Mouse (Mus musculus) midbrain, embryonic 11.5 days (tissue): ENCODE results near the gene Apol8. TPM values are rescaled to one million over a fixed set of nuclear protein-coding genes. Genes with fewer than 3 reads are reported as not detected.
"Not testable (repeated sequence)": the region's sequence is repeated elsewhere in the genome, so short reads cannot be mapped to it uniquely, and the experiment has no call there.

Experiments used
- ATAC-seq: fragments of 200-750 bp; cut with Nextera tagmentation; 2 replicates; pipeline ENCODE4 v1.8.0; 2017; ENCODE audit warnings: moderate TSS enrichment, moderate library complexity; ENCODE audit not compliant: low FRiP score
- DNase-seq: peaks from one replicate; pipeline ENCODE4 v3.0.0; 2015; ENCODE audit warnings: low spot score; ENCODE audit errors: missing footprints
- H3K27ac ChIP-seq: fragments of 300-500 bp; sonication (generic); 2 replicates; pipeline ENCODE4 v1.5.1; 2014; ENCODE audit warnings: low read depth, low read length
- H3K27me3 ChIP-seq: fragments of 300-500 bp; sonication (generic); 2 replicates; pipeline ENCODE4 v1.6.1; 2014; ENCODE audit warnings: mild to moderate bottlenecking, low read length, moderate library complexity, mixed read lengths; ENCODE audit not compliant: control insufficient read depth, insufficient read depth
- H3K36me3 ChIP-seq: fragments of 300-500 bp; sonication (generic); 2 replicates; pipeline ENCODE4 v1.6.1; 2014; ENCODE audit warnings: mild to moderate bottlenecking, low read length, moderate library complexity, mixed read lengths; ENCODE audit not compliant: control insufficient read depth, insufficient read depth
- H3K4me1 ChIP-seq: fragments of 300-500 bp; sonication (generic); 2 replicates; pipeline ENCODE4 v1.6.1; 2014; ENCODE audit warnings: low read length; ENCODE audit not compliant: control insufficient read depth, insufficient read depth
- H3K4me2 ChIP-seq: fragments of 300-500 bp; sonication (generic); 2 replicates; pipeline ENCODE4 v1.6.1; 2014; ENCODE audit warnings: mild to moderate bottlenecking, moderate library complexity
- H3K4me3 ChIP-seq: fragments of 300-500 bp; sonication (generic); 2 replicates; pipeline ENCODE4 v1.5.1; 2014; ENCODE audit warnings: low read depth, low read length
- H3K9ac ChIP-seq: fragments of 300-500 bp; sonication (generic); 2 replicates; pipeline ENCODE4 v1.6.1; 2014; ENCODE audit warnings: low read length
- H3K9me3 ChIP-seq: fragments of 300-500 bp; sonication (generic); 2 replicates; pipeline ENCODE4 v1.6.1; 2016; ENCODE audit warnings: low read length; ENCODE audit not compliant: control insufficient read depth
- WGBS: fragments of 180-500 bp; shearing (Covaris S2); extraction: QIAGEN DNeasy Blood & Tissue Kit; methylation state at CpG from one replicate; pipeline ENCODE4 v1.1.7; 2014; 5-methylcytosine and 5-hydroxymethylcytosine counted together
- polyA plus RNA-seq: library from polyadenylated mRNA; unstranded; fragments of >200 nt; fragmentation: Nextera tagmentation; extraction: Ambion mirVana; gene quantifications from 2 replicates; pipeline ENCODE4 v1.2.1, GENCODE M21; 2014

The Apol8 gene
- polyA plus RNA-seq, 1 experiment from 2014 or later = 0.34 TPM

GRCm38 (mm10) chr15:77748414-77748813, 8.4 kb downstream of the Apol8 start:
- DNase-seq = peak; percentile 17
- Histone ChIP-seq H3K27ac (no peak overlapping the region), H3K27me3 (no peaks in the 10 kb centered on the region), H3K9ac (no peak overlapping the region), H3K4me3 (no peak overlapping the region), H3K9me3 (no peaks in the 10 kb centered on the region), H3K36me3 (no peaks in the 10 kb centered on the region), H3K4me2 (no peak overlapping the region), H3K4me1 (no peaks in the 10 kb centered on the region)
- ATAC-seq = no peak
- 100% methylated on average over 3 of the region's 3 CpGs for WGBS

- Histone ChIP-seq H3K27ac (no peak overlapping the region), H3K4me3 (no peak overlapping the region), H3K9ac (no peak overlapping the region), H3K9me3 (no peaks in the 10 kb centered on the region), H3K4me2 (no peak overlapping the region), H3K36me3 (no peaks in the 10 kb centered on the region), H3K4me1 (no peaks in the 10 kb centered on the region), H3K27me3 (no peaks in the 10 kb centered on the region)
- ATAC-seq = no peak
- no peak for DNase-seq
- 95% methylated on average over 1 of the region's 1 CpGs for WGBS
Observed at GRCm38 (mm10) chr15:77746326-77746725, 10.5 kb downstream of the Apol8 start.

GRCm38 (mm10) chr15:77745081-77745480, 11.7 kb downstream of the Apol8 start:
- H3K4me1 ChIP-seq = no peaks in the 10 kb centered on the region
- ATAC-seq = no peak
- no peaks in the 10 kb centered on the region for H3K9me3 ChIP-seq
- H3K9ac ChIP-seq = no peak overlapping the region
- no peaks in the 10 kb centered on the region for H3K36me3 ChIP-seq
- H3K27ac ChIP-seq = no peak overlapping the region
- no peak overlapping the region for H3K4me2 ChIP-seq
- H3K4me3 ChIP-seq = no peak overlapping the region
- peak; percentile 72 for DNase-seq
- H3K27me3 ChIP-seq = no peaks in the 10 kb centered on the region

- DNase-seq = peak; percentile 59
- Histone ChIP-seq H3K36me3 (no peaks in the 10 kb centered on the region), H3K9me3 (no peaks in the 10 kb centered on the region), H3K27ac (no peak overlapping the region), H3K4me2 (no peak overlapping the region), H3K9ac (no peak overlapping the region), H3K27me3 (no peaks in the 10 kb centered on the region), H3K4me1 (no peaks in the 10 kb centered on the region), H3K4me3 (no peak overlapping the region)
- ATAC-seq = no peak
- 43% methylated on average over 5 of the region's 5 CpGs for WGBS
Observed at GRCm38 (mm10) chr15:77744632-77745031, 12.2 kb downstream of the Apol8 start.

GRCm38 (mm10) chr15:77741556-77741955, 15.2 kb downstream of the Apol8 start:
- not testable (repeated sequence) for H3K9ac ChIP-seq, H3K4me3 ChIP-seq, H3K9me3 ChIP-seq, H3K27ac ChIP-seq, H3K36me3 ChIP-seq, H3K4me1 ChIP-seq, H3K4me2 ChIP-seq, ATAC-seq, H3K27me3 ChIP-seq
- DNase-seq = peak; percentile 19
- WGBS = 86% methylated on average over 6 of the region's 6 CpGs

GRCm38 (mm10) chr15:77740511-77741297, 16.1 kb downstream of the Apol8 start:
- Histone ChIP-seq H3K27ac (no peak overlapping the region), H3K9ac (no peak overlapping the region), H3K4me1 (no peaks in the 10 kb centered on the region), H3K4me2 (no peak overlapping the region), H3K4me3 (no peak overlapping the region), H3K9me3 (no peaks in the 10 kb centered on the region), H3K36me3 (no peaks in the 10 kb centered on the region), H3K27me3 (no peaks in the 10 kb centered on the region)
- ATAC-seq = no peak
- DNase-seq = peak; percentile 44
- WGBS = 77% methylated on average over 9 of the region's 9 CpGs

- not testable (repeated sequence) for ATAC-seq, H3K4me1 ChIP-seq, H3K27ac ChIP-seq, H3K36me3 ChIP-seq, H3K9me3 ChIP-seq, H3K9ac ChIP-seq, H3K4me2 ChIP-seq, H3K4me3 ChIP-seq, H3K27me3 ChIP-seq, DNase-seq
- 61% methylated on average over 4 of the region's 4 CpGs for WGBS
Observed at GRCm38 (mm10) chr15:77733903-77734302, 22.9 kb downstream of the Apol8 start.

- H3K27me3 ChIP-seq, H3K9ac ChIP-seq, H3K27ac ChIP-seq, H3K4me2 ChIP-seq, H3K4me3 ChIP-seq, H3K4me1 ChIP-seq, H3K36me3 ChIP-seq, H3K9me3 ChIP-seq, ATAC-seq: not testable (repeated sequence)
- 81% methylated on average over 8 of the region's 8 CpGs for WGBS
- peak; percentile 47 for DNase-seq
Observed at GRCm38 (mm10) chr15:77733380-77733779, 23.4 kb downstream of the Apol8 start.

GRCm38 (mm10) chr15:77732851-77733250, 24.0 kb downstream of the Apol8 start:
- H3K9me3 ChIP-seq, H3K9ac ChIP-seq, H3K36me3 ChIP-seq, H3K4me2 ChIP-seq, H3K4me1 ChIP-seq, H3K27ac ChIP-seq, ATAC-seq, H3K4me3 ChIP-seq, H3K27me3 ChIP-seq: not testable (repeated sequence)
- peak; percentile 54 for DNase-seq
- 72% methylated on average over 10 of the region's 10 CpGs for WGBS
